Mouse (Mus musculus): ENCODE measurements around the gene Tspan9.

DNA sequence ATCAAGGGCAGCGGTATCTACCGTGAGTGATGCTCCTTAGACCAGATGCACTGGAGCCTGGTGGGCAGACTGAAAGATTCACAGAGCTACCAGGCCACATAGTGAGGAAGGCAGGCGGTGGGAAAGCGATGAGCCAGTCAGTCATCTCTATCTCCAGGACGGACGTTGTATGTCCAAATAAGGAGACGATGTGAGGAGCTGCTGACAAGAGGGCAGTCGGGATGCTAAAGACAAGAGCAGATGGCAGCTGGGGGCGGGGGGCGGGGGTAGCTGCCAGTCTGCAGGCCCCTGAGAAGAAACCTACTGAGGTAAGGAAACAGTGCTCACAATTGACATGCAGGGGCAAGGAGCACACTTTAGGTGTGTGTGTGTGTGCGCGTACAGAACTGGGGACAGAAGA is 22.6 kb downstream of the Tspan9 start:
- TF ChIP-seq CHD2 (IDR thresholded peaks at IDR 0.05; ENCODE audit: low read depth, low read length) (no peak), HCFC1 (IDR thresholded peaks at IDR 0.05; ENCODE audit: borderline replicate concordance, insufficient read depth, low read length) (no peak), ZC3H11A (IDR thresholded peaks at IDR 0.05; ENCODE audit: borderline replicate concordance, low read depth, low read length) (no peak), ZNF384 (IDR thresholded peaks at IDR 0.05; ENCODE audit: low read depth, low read length) (no peak)
